Mouse (Mus musculus) brain, embryonic 14.5 days (tissue): ENCODE measurements around the gene Bbc3. TPM values are rescaled to one million over a fixed set of nuclear protein-coding genes. Genes with fewer than 3 reads are reported as not detected.

ENCODE experiments used
- DNase-seq: peaks from one replicate; pipeline ENCODE4 v3.0.0-alpha.2; 2011; ENCODE audit warnings: low read depth
- CTCF ChIP-seq: fragments of 200-500 bp; IDR thresholded peaks from 2 replicates; pipeline ENCODE4 v1.5.1; 2012; ENCODE audit warnings: inconsistent platforms, mild to moderate bottlenecking, moderate library complexity, borderline replicate concordance; ENCODE audit not compliant: insufficient read depth, insufficient read length; ENCODE audit errors: extremely low read depth
- POLR2A ChIP-seq: fragments of 200-500 bp; IDR thresholded peaks from 2 replicates; pipeline ENCODE4 v1.6.1; 2012; ENCODE audit warnings: mild to moderate bottlenecking, inconsistent platforms, borderline replicate concordance; ENCODE audit not compliant: poor library complexity, insufficient read depth, insufficient read length, severe bottlenecking; ENCODE audit errors: extremely low read depth
- polyA plus RNA-seq: library from polyadenylated mRNA; depleted of rRNA; stranded (reverse); fragments of >200 nt; gene quantifications from 2 replicates; pipeline ENCODE4 v1.2.3, GENCODE M21; 2012; rRNA removed

Gene Bbc3
- polyA plus RNA-seq, 1 experiment = 26.6 TPM

DNA sequence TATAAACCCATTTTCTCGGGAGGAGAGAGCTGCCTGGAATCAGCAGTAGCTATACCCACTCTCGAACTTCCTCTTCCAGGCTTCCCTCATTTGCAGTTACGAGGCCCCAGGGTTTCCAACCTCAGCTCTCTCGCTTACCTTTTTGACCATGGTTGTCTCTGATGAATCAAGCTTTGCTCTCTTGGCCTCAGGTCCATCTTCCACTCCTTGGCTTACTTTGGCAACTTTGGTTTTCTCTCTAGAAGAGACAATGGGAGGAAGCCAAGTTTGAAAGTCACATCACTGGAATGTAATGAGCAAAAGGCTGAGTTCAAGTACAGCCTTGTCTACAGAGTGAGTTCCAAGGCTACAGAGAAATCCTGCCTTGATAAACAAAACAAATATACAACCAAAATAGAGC lies 58.5 kb downstream of the Bbc3 start:
- no peak for DNase-seq
- TF ChIP-seq POLR2A (no peak), CTCF (no peak)

Other genes starting within 250 kb of the Bbc3 start
- 0.09 and 0.18 TPM in 2 replicates for gene Zfp541, start 246.6 kb upstream of the Bbc3 start, polyA plus RNA-seq
- gene Napa, start 209.9 kb upstream of the Bbc3 start, polyA plus RNA-seq = 192 and 199 TPM in 2 replicates
- 46.0 and 47.2 TPM in 2 replicates for gene Kptn, start 188.5 kb upstream of the Bbc3 start, polyA plus RNA-seq
- 25.7 and 34.0 TPM in 2 replicates for gene Slc8a2, start 178.6 kb upstream of the Bbc3 start, polyA plus RNA-seq
- gene Meis3, start 133.3 kb upstream of the Bbc3 start, polyA plus RNA-seq = 188 and 256 TPM in 2 replicates
- 20.4 and 22.5 TPM in 2 replicates for gene Dhx34, start 86.4 kb upstream of the Bbc3 start, polyA plus RNA-seq
- 0.08 and 0.11 TPM in 2 replicates for gene C5ar2, start 64.2 kb upstream of the Bbc3 start, polyA plus RNA-seq
- 1.1 and 1.4 TPM in 2 replicates for gene C5ar1, start 48.9 kb upstream of the Bbc3 start, polyA plus RNA-seq
- 50.1 and 52.9 TPM in 2 replicates for gene Inafm1, start 34.8 kb upstream of the Bbc3 start, polyA plus RNA-seq
- gene Ccdc9, start 21.6 kb upstream of the Bbc3 start, polyA plus RNA-seq = 42.5 and 63.9 TPM in 2 replicates
- 147 and 150 TPM in 2 replicates for gene Sae1, start 79.4 kb downstream of the Bbc3 start, polyA plus RNA-seq
- 63.7 and 73.2 TPM in 2 replicates for gene Zc3h4, start 92.5 kb downstream of the Bbc3 start, polyA plus RNA-seq
- 52.5 and 69.0 TPM in 2 replicates for gene Tmem160, start 144.4 kb downstream of the Bbc3 start, polyA plus RNA-seq
- gene Npas1, start 169.3 kb downstream of the Bbc3 start, polyA plus RNA-seq = 4.6 and 5.1 TPM in 2 replicates